Mouse (Mus musculus): ENCODE results near the gene Ing1.

The Ing1 gene

DNA sequence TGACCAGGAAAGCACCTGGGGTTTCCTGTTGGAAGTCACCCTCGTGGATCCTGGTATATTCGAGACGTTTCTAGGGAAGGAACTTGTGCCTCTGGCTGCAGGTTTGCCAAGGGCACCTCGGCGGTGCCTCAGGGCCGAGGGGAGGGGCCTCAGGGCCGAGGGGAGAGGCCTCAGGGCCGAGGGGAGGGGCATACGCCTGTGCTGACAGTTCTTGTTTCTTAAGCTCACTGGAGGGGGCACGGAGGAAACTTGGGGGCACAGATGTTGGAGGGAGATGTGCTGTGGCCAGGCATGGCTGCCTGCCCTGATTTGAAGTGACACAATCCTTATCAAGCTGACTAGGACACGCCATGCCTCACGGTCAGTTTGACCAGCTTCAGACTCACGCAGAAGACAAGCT, 36.9 kb downstream of the Ing1 start:
- no peak for DNase-seq

DNA sequence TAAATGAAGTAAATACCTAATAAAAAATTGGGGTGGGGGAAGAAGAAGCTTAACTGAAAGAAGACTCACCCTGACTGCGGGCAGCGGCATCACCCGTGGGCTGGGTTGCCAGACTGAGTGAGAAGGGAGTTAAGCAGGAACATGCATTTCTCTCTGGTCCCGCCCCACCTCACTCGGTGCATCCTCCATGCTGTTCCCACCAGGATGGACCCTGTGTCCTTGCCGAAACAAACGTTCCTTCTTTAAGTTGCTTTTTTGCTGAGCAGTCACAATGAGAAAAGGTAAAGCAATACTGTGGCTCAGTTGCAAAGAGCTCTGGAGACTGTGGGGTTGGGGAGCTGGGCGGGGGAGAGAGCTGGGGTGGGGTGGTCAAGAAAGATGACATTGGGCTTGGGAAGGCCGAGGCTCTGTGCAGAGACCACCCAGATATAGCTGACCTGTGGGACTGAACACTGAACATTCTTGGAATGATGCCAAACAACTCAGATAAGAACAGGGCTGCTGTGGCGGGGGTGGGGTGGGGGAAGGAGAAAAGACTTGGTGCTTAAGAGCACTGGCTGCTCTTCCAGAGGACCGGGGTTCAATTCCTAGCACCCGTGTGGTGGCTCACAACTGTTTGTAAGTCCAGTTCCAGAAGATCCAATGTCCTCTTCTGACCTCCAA, 38.0 kb downstream of the Ing1 start:
- no peak for DNase-seq

DNA sequence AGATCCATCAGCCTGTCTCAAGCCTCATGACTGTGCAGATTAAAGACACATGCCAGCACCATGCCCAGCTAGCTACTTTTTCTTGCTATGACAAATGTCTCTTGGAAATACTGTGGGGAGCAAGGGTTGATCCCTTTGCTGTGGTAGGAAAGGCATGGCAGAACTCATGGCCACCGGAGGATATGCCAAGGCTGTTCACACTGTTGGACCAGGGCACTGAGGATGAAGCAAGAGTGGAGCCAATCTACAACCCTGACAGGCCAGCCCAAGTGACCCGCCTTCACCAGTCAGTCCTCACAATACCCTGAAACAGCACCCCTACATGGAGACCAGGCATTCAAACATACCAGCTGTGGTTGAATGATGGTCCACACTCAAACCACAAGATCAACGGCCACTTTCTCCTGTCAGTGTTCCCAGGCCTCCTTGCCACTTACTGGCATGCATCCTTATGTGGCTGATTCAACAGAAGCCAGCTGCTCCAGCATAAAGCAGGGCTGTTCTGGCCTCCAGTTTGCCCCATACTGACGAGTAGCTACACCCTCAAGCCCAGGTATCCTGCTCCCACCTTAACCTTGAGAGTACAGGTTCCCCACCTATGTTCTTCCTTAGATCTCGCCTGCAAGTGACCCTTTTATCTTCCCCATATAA, 45.1 kb downstream of the Ing1 start:
- no peak for DNase-seq

DNA sequence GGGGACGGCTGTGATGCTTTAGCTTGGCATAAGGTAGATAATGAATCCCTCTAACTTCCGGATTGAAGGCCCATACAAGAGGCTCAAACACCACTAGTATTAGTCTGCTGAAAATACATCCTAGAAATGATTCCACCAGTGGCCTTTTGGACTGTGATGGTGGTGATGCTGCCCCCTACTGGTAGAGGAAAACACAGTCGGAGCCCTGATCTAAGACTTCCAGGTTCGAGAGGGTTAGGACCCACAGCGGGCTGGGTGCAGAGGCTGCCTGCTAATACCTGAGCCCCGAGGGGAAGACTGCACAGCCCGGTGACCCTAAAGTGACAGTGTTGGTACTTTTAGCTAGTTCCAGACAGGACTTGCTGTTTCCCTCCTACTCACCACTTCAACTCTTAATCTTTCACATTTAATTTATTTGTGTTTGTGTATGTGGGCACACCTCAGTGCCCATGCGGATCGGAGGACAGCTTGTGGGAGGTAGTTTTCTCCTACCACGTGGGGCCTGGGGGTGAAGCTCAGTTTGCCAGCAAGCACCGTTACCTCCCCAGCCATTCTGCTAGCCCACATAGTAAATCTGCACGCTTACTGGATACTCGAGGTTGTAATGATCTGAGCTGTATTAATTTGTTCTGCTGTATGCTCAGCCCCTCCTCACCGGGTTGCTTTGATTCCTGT, 46.8 kb downstream of the Ing1 start:
- peak; percentile 20 to 65 for DNase-seq

DNA sequence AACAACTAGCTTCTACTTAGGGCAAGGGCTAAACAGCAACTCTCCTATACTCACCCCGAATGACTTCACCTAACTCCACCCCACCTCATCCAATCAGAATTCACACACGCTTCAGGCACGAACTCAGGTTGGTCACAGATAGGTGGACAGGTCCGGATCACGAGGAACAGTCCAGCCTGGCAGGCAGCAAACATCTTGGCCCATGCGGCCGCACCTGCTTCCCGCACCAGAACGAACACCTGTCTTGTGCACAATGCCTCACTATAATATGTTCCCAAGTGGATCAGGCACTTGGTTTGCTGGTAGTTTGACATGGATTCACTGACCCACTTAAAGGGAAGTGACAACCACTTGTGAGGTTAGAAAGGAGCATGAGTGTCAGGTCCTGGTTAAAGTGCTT, 53.5 kb downstream of the Ing1 start:
- no peak for DNase-seq

Data from spleen, adult 18-20 months (tissue).